Mouse (Mus musculus): ENCODE measurements around the gene Prodh2. TPM values are rescaled to one million over a fixed set of nuclear protein-coding genes. Genes with fewer than 3 reads are reported as not detected.

The Prodh2 gene
- total RNA-seq, 1 experiment, result 0.80 TPM

DNA sequence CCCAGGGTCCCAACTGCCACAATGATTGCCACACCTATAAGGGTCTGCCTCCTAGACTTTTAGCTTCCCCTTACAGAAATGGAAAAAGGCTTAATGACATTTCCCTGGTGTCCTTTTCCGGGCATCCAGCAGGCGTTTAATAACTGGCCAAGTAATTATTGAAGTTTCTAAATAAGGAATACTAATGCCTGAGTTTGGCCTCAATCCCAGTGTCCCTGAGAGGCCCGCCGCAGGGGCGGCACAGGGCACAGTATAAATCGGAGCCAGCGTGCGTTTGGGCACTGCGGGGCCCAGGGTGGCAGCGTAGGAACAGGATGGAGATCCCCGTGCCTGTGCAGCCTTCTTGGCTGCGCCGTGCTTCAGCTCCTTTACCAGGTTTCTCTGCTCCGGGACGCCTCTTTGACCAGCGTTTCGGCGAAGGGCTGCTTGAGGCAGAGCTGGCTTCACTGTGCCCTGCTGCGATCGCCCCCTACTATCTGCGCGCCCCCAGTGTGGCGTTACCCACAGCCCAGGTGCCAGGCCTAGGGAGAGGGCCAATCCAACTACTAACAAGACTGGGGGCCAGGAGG is 59.7 kb downstream of the Prodh2 start:
- TF ChIP-seq CHD2 (IDR thresholded peaks at IDR 0.05; ENCODE audit: low read depth, low read length), result no peak
- no peak for TF ChIP-seq MAFK (IDR thresholded peaks at IDR 0.05; ENCODE audit: insufficient read depth, low read depth, low read length)
- no peak for TF ChIP-seq ZC3H11A (IDR thresholded peaks at IDR 0.05; ENCODE audit: borderline replicate concordance, low read depth, low read length)
- TF ChIP-seq ZNF384 (IDR thresholded peaks at IDR 0.05; ENCODE audit: low read depth, low read length), result no peak
- no peak for TF ChIP-seq HCFC1 (IDR thresholded peaks at IDR 0.05; ENCODE audit: borderline replicate concordance, insufficient read depth, low read length)
- no peak for DNase-seq (ENCODE audit: low read depth, low spot score)
- in situ Hi-C loops (cut with MboI; ENCODE audit: low sequenced_read_pairs in 2 of 2, unreplicated experiment in 2 of 2), result no loop called here
- peaks cover 0 to 11% of the 10 kb centered on the region in 2 experiments; a peak in 2 of 4 replicates for H3K4me1 ChIP-seq (ENCODE audit: control insufficient read depth in 2 of 2, insufficient read depth in 2 of 2, low read length in 2 of 2, poor library complexity in 1 of 2)
- peaks cover 18% of the 10 kb centered on the region for H3K36me3 ChIP-seq (ENCODE audit: control insufficient read depth, insufficient read depth, low read length, poor library complexity, severe bottlenecking)
- peak overlapping the region; percentile 79 to 95 for H3K4me3 ChIP-seq (ENCODE audit: insufficient read depth in 1 of 2, low read depth in 1 of 2, low read length in 2 of 2, poor library complexity in 1 of 2, severe bottlenecking in 1 of 2)
- H3K9ac ChIP-seq (ENCODE audit: insufficient read depth, low read depth, low read length, poor library complexity, severe bottlenecking), result peak overlapping the region; percentile 83
- H3K27ac ChIP-seq (ENCODE audit: insufficient read depth, low read depth, low read length, poor library complexity, severe bottlenecking), result no peak overlapping the region
- H3K9me3 ChIP-seq (ENCODE audit: control insufficient read depth, insufficient read depth, low read depth, low read length), result no peaks in the 10 kb centered on the region

DNA sequence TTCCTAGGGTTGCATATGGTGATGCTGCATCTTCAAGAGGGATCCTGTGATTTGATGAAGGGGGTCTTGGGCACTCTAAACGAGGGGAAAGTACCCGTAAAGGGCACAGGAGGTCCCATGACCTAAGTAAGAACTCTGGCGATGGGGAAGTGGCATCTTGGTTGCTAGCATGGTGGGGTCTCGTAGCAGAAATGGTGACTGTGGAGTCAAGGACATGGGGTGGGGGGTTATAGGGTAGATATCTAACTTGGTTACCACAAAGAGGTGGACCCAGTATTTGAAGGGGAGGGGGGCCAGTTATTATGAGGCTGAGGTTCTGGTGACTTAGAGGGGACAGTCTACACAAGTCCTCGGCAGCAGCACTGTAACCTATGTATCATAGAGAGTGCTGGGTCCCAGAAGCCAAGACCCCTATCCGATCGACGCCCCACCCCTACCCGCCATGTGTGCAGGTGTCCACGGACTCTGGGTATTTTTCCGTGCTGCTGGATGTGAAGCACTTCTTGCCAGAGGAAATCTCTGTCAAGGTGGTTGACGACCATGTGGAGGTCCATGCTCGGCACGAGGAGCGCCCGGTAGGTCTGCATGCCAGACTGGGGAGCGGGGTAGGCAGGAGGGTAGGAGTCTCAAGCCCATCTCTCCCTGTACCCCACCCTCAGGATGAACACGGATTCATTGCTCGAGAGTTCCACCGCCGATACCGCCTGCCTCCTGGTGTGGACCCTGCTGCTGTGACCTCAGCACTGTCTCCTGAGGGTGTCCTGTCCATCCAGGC is 60.6 kb downstream of the Prodh2 start:
- no peak for TF ChIP-seq CHD2 (IDR thresholded peaks at IDR 0.05; ENCODE audit: low read depth, low read length)
- TF ChIP-seq HCFC1 (IDR thresholded peaks at IDR 0.05; ENCODE audit: borderline replicate concordance, insufficient read depth, low read length), result no peak
- no peak for TF ChIP-seq ZC3H11A (IDR thresholded peaks at IDR 0.05; ENCODE audit: borderline replicate concordance, low read depth, low read length)
- TF ChIP-seq MAFK (IDR thresholded peaks at IDR 0.05; ENCODE audit: insufficient read depth, low read depth, low read length), result no peak
- no peak for TF ChIP-seq ZNF384 (IDR thresholded peaks at IDR 0.05; ENCODE audit: low read depth, low read length)
- Histone ChIP-seq H3K4me1 (ENCODE audit: control insufficient read depth in 2 of 2, insufficient read depth in 2 of 2, low read length in 2 of 2, poor library complexity in 1 of 2) (peaks cover 0 to 15% of the 10 kb centered on the region in 2 experiments; a peak in 2 of 4 replicates), H3K36me3 (ENCODE audit: control insufficient read depth, insufficient read depth, low read length, poor library complexity, severe bottlenecking) (peaks cover 18% of the 10 kb centered on the region), H3K9me3 (ENCODE audit: control insufficient read depth, insufficient read depth, low read depth, low read length) (no peaks in the 10 kb centered on the region), H3K9ac (ENCODE audit: insufficient read depth, low read depth, low read length, poor library complexity, severe bottlenecking) (no peak overlapping the region), H3K27ac (ENCODE audit: insufficient read depth, low read depth, low read length, poor library complexity, severe bottlenecking) (no peak overlapping the region), H3K4me3 (ENCODE audit: insufficient read depth in 1 of 2, low read depth in 1 of 2, low read length in 2 of 2, poor library complexity in 1 of 2, severe bottlenecking in 1 of 2) (peak overlapping the region in 1 of 2 experiments; percentile 41; a peak in 2 of 4 replicates)
- in situ Hi-C loops (cut with MboI; ENCODE audit: low sequenced_read_pairs in 2 of 2, unreplicated experiment in 2 of 2), result no loop called here
- no peak for DNase-seq (ENCODE audit: low read depth, low spot score)

GRCm38 (mm10) chr7:30556894-30557536 is 63.6 kb downstream of the Prodh2 start:
- no peak for TF ChIP-seq HCFC1 (IDR thresholded peaks at IDR 0.05; ENCODE audit: borderline replicate concordance, insufficient read depth, low read length)
- Histone ChIP-seq H3K9ac (ENCODE audit: insufficient read depth, low read depth, low read length, poor library complexity, severe bottlenecking) (no peak overlapping the region), H3K4me3 (ENCODE audit: insufficient read depth in 1 of 2, low read depth in 1 of 2, low read length in 2 of 2, poor library complexity in 1 of 2, severe bottlenecking in 1 of 2) (no peak overlapping the region)

GRCm38 (mm10) chr7:30557901-30558514 is 64.6 kb downstream of the Prodh2 start:
- Histone ChIP-seq H3K4me1 (ENCODE audit: control insufficient read depth in 2 of 2, insufficient read depth in 2 of 2, low read length in 2 of 2, poor library complexity in 1 of 2) (peaks cover 4 to 17% of the 10 kb centered on the region in 2 experiments; a peak in 3 of 4 replicates), H3K36me3 (ENCODE audit: control insufficient read depth, insufficient read depth, low read length, poor library complexity, severe bottlenecking) (peaks cover 18% of the 10 kb centered on the region), H3K27ac (ENCODE audit: insufficient read depth, low read depth, low read length, poor library complexity, severe bottlenecking) (no peak overlapping the region), H3K9ac (ENCODE audit: insufficient read depth, low read depth, low read length, poor library complexity, severe bottlenecking) (no peak overlapping the region), H3K4me3 (ENCODE audit: insufficient read depth in 1 of 2, low read depth in 1 of 2, low read length in 2 of 2, poor library complexity in 1 of 2, severe bottlenecking in 1 of 2) (no peak overlapping the region), H3K9me3 (ENCODE audit: control insufficient read depth, insufficient read depth, low read depth, low read length) (no peaks in the 10 kb centered on the region)
- TF ChIP-seq MAFK (IDR thresholded peaks at IDR 0.05; ENCODE audit: insufficient read depth, low read depth, low read length) (no peak), CHD2 (IDR thresholded peaks at IDR 0.05; ENCODE audit: low read depth, low read length) (no peak), ZC3H11A (IDR thresholded peaks at IDR 0.05; ENCODE audit: borderline replicate concordance, low read depth, low read length) (no peak), ZNF384 (IDR thresholded peaks at IDR 0.05; ENCODE audit: low read depth, low read length) (no peak), HCFC1 (IDR thresholded peaks at IDR 0.05; ENCODE audit: borderline replicate concordance, insufficient read depth, low read length) (no peak)
- in situ Hi-C loops (cut with MboI; ENCODE audit: low sequenced_read_pairs in 2 of 2, unreplicated experiment in 2 of 2), result no loop called here
- DNase-seq (ENCODE audit: low read depth, low spot score), result no peak

More at GRCm38 (mm10) chr7:30556894-30557536, 63.6 kb downstream of the Prodh2 start:
- no peak overlapping the region for H3K27ac ChIP-seq (ENCODE audit: insufficient read depth, low read depth, low read length, poor library complexity, severe bottlenecking)
- peaks cover 4 to 17% of the 10 kb centered on the region in 2 experiments; a peak in 3 of 4 replicates for H3K4me1 ChIP-seq (ENCODE audit: control insufficient read depth in 2 of 2, insufficient read depth in 2 of 2, low read length in 2 of 2, poor library complexity in 1 of 2)
- DNase-seq (ENCODE audit: low read depth, low spot score), result no peak
- peaks cover 18% of the 10 kb centered on the region for H3K36me3 ChIP-seq (ENCODE audit: control insufficient read depth, insufficient read depth, low read length, poor library complexity, severe bottlenecking)
- no peaks in the 10 kb centered on the region for H3K9me3 ChIP-seq (ENCODE audit: control insufficient read depth, insufficient read depth, low read depth, low read length)
- in situ Hi-C loops (cut with MboI; ENCODE audit: low sequenced_read_pairs in 2 of 2, unreplicated experiment in 2 of 2), result no loop called here
